Mouse (Mus musculus) layer of hippocampus, adult 2 months (tissue): ENCODE measurements at regions not wholly inside any gene's neighbourhood (a gene's known extent, or its start where the extent isn't known, plus 50 kb on each side); places are given as distances from the start of the nearest gene placed in this dataset.
A peak's percentile ranks its signal among the peaks of the same experiment; 100 is the strongest.

ENCODE experiments used
- DNase-seq, 2 experiments: peaks; one replicate each; pipeline ENCODE4 v3.0.0; 2022; ENCODE audit warnings: low spot score in 2 of 2
- H3K27ac ChIP-seq: fragments of 200-600 bp; 2 replicates; pipeline ENCODE4 v1.8.1; 2022
- H3K4me3 ChIP-seq: fragments of 200-600 bp; 2 replicates; pipeline ENCODE4 v1.8.1; 2022; ENCODE audit warnings: mild to moderate bottlenecking
- CTCF ChIP-seq: fragments of 200-600 bp; conservative IDR thresholded peaks from 2 replicates; pipeline ENCODE4 v1.8.1; 2022; ENCODE audit warnings: antibody characterized with exemption, mild to moderate bottlenecking, moderate library complexity

DNA sequence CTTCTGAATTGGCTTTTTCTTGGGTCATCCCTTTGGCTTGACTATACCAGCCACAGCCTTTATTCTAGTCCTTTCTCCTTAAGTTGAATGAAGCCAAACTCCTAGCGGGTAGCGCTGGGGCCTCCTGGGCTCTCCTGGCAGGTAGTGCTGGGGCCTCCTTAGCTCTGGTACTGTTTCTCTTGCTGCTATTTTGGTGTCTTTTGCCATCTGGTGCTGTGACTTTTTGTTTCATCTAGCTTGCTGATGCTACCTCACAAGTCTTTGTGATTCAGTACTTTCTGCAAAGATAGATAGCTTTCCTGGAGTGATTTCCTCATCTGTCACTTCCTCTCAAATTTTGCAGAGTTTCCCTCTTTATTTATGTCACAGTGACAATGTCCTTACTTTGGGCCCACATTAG, 90.1 kb downstream of the Tmem200c start:
- no peak for DNase-seq
- Histone ChIP-seq H3K27ac (no peak overlapping the region), H3K4me3 (no peak overlapping the region)
- no peak for TF ChIP-seq CTCF

DNA sequence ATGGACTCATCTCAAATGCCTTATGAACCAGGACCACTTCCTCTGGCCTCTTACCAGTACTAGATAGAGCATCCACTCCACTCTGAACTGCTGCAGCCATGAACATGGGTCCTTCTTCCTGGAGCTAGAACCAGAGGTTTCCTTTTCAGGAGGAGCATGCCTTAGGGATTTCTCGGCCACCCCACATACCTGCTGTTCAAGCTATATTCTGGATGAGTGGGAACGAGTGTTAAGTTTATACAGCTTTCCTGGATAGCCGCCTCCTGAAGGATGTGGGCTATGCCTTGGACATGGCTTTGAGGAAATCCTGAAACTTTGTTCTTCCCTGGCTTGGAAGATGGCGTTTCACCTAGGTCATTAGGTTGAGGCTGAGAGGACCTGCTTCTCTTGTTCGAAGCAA, 91.8 kb downstream of the Tmem200c start:
- DNase-seq = no peak
- Histone ChIP-seq H3K4me3 (no peak overlapping the region), H3K27ac (no peak overlapping the region)
- no peak for TF ChIP-seq CTCF

DNA sequence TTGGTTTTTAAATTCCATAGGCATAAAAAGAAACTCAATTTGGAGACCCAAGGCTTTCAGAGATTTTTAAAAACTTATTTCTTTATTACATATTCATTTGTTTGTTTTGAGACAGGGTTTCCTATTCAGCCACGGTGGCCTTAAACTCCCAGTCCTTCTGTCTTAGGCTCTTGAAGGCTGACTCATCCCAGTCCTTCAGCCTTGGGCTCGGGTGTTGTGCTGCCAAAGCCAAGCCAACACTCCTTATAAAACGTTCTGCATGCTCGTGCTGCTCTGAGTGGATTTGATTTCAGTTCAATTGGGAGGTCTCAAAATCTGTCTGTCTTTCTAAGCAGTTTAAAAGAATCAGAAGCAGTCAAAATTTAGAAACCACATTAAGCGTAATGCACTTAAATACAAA, 96.8 kb downstream of the Tmem200c start:
- Histone ChIP-seq H3K27ac (no peak overlapping the region), H3K4me3 (no peak overlapping the region)
- DNase-seq = no peak
- TF ChIP-seq CTCF = no peak

DNA sequence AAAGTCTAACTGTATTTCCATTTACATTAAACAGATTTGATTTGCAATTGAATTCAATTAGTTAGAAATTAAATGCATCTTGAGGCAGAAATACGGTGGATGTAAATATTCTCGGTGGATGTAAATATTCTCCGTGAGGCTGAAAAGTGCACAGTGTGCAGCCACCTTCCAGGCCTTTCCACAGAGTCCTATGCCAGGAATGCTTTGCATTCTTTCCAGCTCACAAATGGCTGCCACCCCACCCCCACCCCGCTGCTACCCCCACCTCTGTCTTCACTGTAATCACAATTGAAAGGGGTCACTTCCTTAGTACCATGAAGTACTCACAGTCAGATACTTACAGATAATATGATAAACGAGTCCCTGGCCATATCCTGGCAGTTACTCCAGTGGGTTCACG, 101.0 kb downstream of the Tmem200c start:
- no peak for TF ChIP-seq CTCF
- Histone ChIP-seq H3K4me3 (no peak overlapping the region), H3K27ac (no peak overlapping the region)
- DNase-seq = no peak

DNA sequence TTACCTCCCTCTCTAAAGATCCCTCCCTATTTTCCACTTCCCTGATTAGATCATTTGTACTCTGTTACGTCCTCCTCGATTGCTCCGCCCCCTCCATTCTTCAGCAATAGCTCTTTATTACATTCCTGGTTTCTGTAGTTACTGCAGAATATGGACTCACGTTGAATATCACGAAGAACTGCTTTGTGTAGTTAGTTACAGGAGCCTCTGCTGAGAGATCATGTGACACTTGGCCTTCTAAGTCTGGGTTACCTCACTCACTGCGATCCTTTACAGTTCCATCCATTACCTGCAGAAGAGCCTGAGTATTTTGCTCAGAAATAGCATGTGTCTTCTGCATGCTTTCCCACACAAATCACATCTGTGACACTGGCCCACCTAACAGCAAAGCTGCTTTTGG, 102.3 kb downstream of the Tmem200c start:
- no peak for TF ChIP-seq CTCF
- no peak for DNase-seq
- Histone ChIP-seq H3K4me3 (no peak overlapping the region), H3K27ac (no peak overlapping the region)

DNA sequence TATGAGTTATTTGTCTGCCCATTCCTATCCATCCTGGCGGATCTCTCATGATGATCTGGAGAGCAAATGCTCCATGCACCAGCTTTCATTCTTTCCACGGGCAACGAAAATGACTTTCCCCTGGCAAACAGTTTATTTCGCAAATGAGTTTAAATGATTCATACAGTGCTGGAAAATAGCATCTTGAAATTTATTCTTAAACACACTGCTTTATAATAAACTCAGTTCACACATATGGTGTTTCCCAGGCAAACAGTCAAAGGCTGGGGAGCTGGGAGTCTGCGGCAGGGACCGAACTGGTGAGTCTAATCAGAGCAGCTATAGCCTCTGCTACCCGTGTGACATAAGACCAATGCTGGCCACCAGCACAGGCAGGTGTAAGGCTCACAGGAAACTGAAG, 106.8 kb downstream of the Tmem200c start:
- no peak overlapping the region for H3K27ac ChIP-seq
- H3K4me3 ChIP-seq = no peak overlapping the region
- DNase-seq = peak in 1 of 2 experiments; percentile 4
- no peak for TF ChIP-seq CTCF

DNA sequence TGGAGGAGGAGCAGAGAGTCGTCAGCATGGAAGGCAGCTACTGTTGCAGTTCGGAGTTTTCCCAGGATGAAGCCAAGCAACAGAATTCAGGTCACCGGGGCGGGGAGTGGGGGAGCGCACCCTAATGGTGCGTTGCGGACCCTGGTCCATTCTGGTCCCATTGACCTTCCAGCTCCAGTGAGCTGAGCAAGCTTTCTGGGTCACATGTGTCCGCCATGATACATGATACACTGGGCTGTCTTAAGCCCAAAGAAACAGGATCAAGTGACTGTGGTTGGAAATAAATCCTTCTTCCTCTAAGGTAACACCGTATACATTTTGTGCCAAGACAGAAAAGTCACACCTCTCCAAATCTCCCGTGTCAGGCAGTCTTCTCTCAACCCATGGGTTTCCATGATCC, 107.6 kb downstream of the Tmem200c start:
- H3K27ac ChIP-seq = no peak overlapping the region
- TF ChIP-seq CTCF = no peak
- no peak overlapping the region for H3K4me3 ChIP-seq
- DNase-seq = no peak

DNA sequence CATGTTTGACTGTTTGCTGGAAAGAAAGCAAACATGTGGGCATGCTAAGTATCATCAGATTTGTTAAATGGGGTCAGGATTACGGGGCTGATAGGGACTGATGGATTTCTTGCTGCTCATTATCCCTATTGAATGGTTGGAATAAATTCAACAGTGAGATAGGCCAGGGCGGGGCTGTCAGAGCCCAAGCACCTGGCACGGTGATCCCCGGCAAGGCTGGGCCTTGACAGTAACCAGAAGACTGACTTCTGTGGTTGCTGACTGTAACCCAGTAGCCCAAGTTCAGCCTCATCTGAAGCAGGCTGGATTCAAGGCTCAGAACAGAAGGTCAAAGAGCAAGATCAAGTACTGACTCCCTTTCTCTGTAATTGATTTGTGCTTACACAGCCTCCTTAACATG, 109.6 kb downstream of the Tmem200c start:
- Histone ChIP-seq H3K27ac (no peak overlapping the region), H3K4me3 (no peak overlapping the region)
- DNase-seq = no peak
- no peak for TF ChIP-seq CTCF

DNA sequence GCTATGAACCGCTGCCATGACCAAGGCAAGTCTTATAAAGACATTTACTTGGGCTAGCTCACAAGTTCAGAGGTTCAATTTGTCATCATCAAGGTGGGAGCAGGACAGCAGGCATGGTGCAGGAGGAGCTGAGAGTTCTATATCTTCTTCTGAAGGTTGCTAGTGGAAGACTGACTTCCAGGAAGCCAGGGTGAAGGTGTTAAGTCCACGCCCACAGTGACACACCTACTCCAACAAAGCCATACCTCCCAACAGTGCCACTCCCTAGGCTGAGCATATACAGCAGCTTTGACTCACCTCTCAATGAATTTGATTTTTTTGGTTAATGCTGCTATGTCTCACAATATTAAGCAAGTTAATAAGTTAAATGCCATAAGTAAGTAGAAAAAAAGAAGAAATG, 119.2 kb upstream of the Epb41l3 start:
- no peak for TF ChIP-seq CTCF
- DNase-seq = no peak
- H3K27ac ChIP-seq = no peak overlapping the region
- no peak overlapping the region for H3K4me3 ChIP-seq

DNA sequence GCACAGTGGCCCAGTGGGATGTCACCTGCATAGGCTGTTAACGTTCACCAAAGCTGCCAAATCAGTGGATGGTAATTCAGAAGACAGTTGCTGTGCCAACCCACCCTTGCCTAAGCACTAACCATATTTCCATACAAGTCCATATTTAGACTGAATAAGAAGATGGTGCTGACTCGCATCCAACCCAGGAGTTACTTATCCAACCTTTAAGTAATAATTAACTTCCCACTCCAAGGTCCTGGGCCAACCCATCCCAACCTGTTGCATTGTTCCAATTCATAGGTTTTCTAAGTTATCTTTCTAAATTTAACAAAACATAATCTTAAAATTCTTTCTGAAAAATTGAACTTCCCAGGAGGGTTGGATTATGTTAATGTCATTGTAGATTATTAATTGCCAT, 114.3 kb upstream of the Epb41l3 start:
- no peak for DNase-seq
- H3K27ac ChIP-seq = no peak overlapping the region
- H3K4me3 ChIP-seq = no peak overlapping the region
- TF ChIP-seq CTCF = no peak

DNA sequence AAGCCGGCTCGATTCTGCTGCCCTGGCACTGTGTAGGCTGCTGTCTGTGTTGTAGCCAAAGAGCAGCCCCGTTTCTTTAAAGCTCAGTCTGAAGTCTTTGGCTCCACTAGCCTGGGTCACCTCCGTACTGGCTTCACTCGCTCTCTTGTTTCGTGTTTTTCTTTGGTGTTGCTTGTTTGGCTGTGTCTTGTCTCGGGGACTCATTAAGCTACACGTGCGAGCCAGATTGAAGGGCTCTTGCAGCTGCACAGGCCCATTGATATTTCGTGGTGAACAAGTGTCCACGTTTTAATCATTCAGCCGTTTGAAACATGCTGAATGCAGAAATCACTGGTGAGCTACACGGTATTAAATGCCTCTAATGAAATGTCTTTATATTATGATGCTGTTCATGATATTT, 99.9 kb upstream of the Epb41l3 start:
- no peak for TF ChIP-seq CTCF
- no peak for DNase-seq
- no peak overlapping the region for H3K27ac ChIP-seq
- no peak overlapping the region for H3K4me3 ChIP-seq

DNA sequence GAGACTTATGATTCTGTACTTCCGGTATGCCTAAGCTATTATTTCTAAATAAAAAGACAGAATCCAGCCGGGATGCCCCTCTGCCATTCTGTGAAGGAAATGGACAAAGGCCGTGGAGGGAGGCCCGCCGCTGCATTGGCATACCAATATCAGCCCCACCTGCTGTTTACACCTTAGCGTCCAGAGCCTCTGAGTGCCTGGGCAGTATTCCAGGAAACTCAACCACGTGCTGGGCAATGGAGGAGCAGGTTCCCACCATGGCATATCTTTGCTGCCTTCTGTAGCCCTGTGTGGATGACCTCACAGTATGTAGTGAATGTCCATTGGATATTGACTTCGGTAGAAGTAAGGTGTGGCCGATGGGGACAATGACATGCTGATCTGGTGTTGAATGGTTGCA, 97.3 kb upstream of the Epb41l3 start:
- no peak overlapping the region for H3K4me3 ChIP-seq
- DNase-seq = no peak
- no peak for TF ChIP-seq CTCF

DNA sequence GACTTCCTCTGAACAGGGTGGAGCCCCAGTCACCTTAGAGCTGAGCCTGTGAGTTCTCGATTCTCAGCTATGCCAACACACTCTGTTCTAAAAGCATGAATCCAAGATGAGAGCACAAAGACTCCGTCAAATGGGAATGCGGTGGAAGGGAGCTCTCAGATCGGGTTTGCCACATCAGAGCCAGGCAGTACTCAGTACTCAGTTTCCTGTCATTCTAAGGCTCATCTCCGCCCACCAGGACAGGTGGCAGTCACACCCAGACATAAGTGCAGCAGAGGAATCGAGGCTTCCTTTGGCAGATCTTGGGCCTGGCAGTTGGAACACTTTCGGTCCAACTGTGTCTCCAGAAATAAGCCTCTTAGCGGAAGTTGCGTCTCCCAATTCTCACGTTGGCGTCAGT, 94.4 kb upstream of the Epb41l3 start:
- no peak for TF ChIP-seq CTCF
- H3K4me3 ChIP-seq = no peak overlapping the region
- H3K27ac ChIP-seq = no peak overlapping the region
- DNase-seq = peak; percentile 18 to 27

More for the DNA sequence above, 97.3 kb upstream of the Epb41l3 start:
- no peak overlapping the region for H3K27ac ChIP-seq

DNA sequence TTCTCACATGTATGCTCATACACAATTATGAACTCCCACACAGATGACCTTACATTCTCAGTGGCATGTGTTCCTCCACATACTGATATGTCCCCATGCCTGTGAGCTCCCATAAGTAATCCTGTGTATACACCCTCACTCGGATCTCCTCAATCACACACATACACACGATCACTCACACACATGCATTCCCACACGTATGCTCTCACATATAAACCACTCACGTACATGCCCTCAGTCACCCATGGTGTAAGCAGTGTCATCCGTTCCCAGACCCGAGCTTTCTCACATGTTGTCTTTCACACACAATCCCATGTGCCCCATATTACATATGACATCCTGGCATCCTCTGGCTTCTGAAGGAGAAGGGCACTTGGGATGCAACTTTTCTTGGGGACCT, 93.4 kb upstream of the Epb41l3 start:
- no peak overlapping the region for H3K27ac ChIP-seq
- no peak for TF ChIP-seq CTCF
- no peak overlapping the region for H3K4me3 ChIP-seq
- DNase-seq = no peak

DNA sequence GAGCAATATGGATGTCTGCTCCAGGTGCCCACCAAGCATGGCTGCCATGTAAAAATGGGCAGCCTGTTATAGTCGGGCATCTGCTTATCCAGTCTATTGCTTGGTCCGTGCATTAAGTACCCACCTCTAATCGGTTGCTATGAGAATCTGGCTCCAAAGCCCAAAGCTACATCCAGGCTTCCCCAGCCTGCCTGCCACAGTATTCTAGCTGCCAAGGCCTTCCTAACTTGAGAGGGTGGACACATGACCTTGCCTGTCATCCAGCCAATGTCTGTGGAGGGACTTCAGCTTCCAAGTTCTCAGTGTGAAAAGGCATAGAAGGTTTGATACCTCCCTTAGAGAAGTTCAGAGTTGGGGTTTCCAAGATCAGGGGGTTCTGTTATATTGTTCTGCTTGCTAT, 75.6 kb upstream of the Epb41l3 start:
- Histone ChIP-seq H3K27ac (no peak overlapping the region), H3K4me3 (no peak overlapping the region)
- DNase-seq = no peak
- TF ChIP-seq CTCF = no peak

DNA sequence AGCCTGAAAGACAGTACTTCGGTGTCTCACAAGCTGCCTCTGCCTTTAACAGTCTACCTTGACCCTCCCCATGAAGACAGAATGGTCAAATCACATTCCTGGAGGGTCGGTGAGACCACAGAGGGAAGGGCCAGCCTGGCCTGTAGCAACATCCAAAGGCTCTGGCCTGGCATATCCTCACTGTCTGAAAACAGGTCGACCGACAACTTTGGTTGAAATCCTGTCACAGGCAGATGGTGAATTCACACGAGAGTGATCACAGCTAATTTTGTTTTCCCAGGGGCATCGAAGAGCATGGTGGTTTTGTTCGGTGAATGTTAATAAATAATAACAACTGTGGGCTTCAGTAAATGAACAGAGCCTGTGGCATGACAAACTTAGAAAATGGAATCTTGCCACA, 71.4 kb upstream of the Epb41l3 start:
- no peak overlapping the region for H3K4me3 ChIP-seq
- DNase-seq = no peak
- no peak overlapping the region for H3K27ac ChIP-seq
- no peak for TF ChIP-seq CTCF
